Mouse (Mus musculus): Measurements from ENCODE around the gene Acap1. TPM values are rescaled to one million over a fixed set of nuclear protein-coding genes. Genes with fewer than 3 reads are reported as not detected.

The Acap1 gene
- polyA plus RNA-seq, 1 experiment from 2014 or later: 1.6 TPM

- H3K36me3 ChIP-seq: peaks cover 17% of the 10 kb centered on the region
- H3K9me3 ChIP-seq: no peaks in the 10 kb centered on the region
- H3K4me2 ChIP-seq: peak overlapping the region; percentile 83
- peak overlapping the region; percentile 97; the same call in 1 of the 2 replicates for H3K27ac ChIP-seq
- no peak for ATAC-seq (ENCODE audit: insufficient number of reproducible peaks, insufficient read depth, low FRiP score, low TSS enrichment, low read depth)
- no peaks in the 10 kb centered on the region for H3K27me3 ChIP-seq
- H3K9ac ChIP-seq: peak overlapping the region; percentile 96
- peak overlapping the region; percentile 78 for H3K4me3 ChIP-seq
- 21% methylated on average over 4 of the region's 4 CpGs for WGBS
- peaks cover 28% of the 10 kb centered on the region for H3K4me1 ChIP-seq
Measured at GRCm38 (mm10) chr11:69899870-69900269, 4.5 kb upstream of the Acap1 start.

GRCm38 (mm10) chr11:69894671-69895070 lies 668 bp downstream of the Acap1 start:
- no peak overlapping the region for H3K9ac ChIP-seq
- H3K27ac ChIP-seq: no peak overlapping the region
- no peak for ATAC-seq (ENCODE audit: insufficient number of reproducible peaks, insufficient read depth, low FRiP score, low TSS enrichment, low read depth)
- H3K4me3 ChIP-seq: no peak overlapping the region
- no peaks in the 10 kb centered on the region for H3K27me3 ChIP-seq
- no peaks in the 10 kb centered on the region for H3K9me3 ChIP-seq
- no peak overlapping the region for H3K4me2 ChIP-seq
- H3K36me3 ChIP-seq: no peaks in the 10 kb centered on the region
- WGBS: 62% methylated on average over 5 of the region's 5 CpGs
- H3K4me1 ChIP-seq: peaks cover 12% of the 10 kb centered on the region

GRCm38 (mm10) chr11:69891482-69891881 lies 3.9 kb downstream of the Acap1 start:
- Histone ChIP-seq H3K27ac (no peak overlapping the region), H3K27me3 (no peaks in the 10 kb centered on the region), H3K9me3 (no peaks in the 10 kb centered on the region), H3K4me3 (no peak overlapping the region), H3K4me2 (no peak overlapping the region), H3K4me1 (no peaks in the 10 kb centered on the region; the same call in 1 of the 2 replicates), H3K9ac (no peak overlapping the region), H3K36me3 (no peaks in the 10 kb centered on the region)
- WGBS: 81% methylated on average over 4 of the region's 4 CpGs
- ATAC-seq (ENCODE audit: insufficient number of reproducible peaks, insufficient read depth, low FRiP score, low TSS enrichment, low read depth): no peak

- Histone ChIP-seq H3K27ac (no peak overlapping the region), H3K9ac (no peak overlapping the region), H3K4me1 (no peaks in the 10 kb centered on the region; the same call in none of the 2 replicates), H3K4me3 (no peak overlapping the region), H3K27me3 (no peaks in the 10 kb centered on the region), H3K4me2 (no peak overlapping the region), H3K9me3 (no peaks in the 10 kb centered on the region), H3K36me3 (no peaks in the 10 kb centered on the region)
- ATAC-seq (ENCODE audit: insufficient number of reproducible peaks, insufficient read depth, low FRiP score, low TSS enrichment, low read depth): no peak
- WGBS: 71% methylated on average over 8 of the region's 8 CpGs
Measured at GRCm38 (mm10) chr11:69886907-69887635, 8.3 kb downstream of the Acap1 start.

GRCm38 (mm10) chr11:69884663-69885062 lies 10.7 kb downstream of the Acap1 start:
- ATAC-seq (ENCODE audit: insufficient number of reproducible peaks, insufficient read depth, low FRiP score, low TSS enrichment, low read depth): no peak
- 76% methylated on average over 8 of the region's 8 CpGs for WGBS
- Histone ChIP-seq H3K4me1 (peaks cover 18% of the 10 kb centered on the region), H3K4me3 (no peak overlapping the region), H3K9ac (no peak overlapping the region), H3K4me2 (no peak overlapping the region), H3K27ac (no peak overlapping the region), H3K27me3 (no peaks in the 10 kb centered on the region), H3K9me3 (no peaks in the 10 kb centered on the region), H3K36me3 (no peaks in the 10 kb centered on the region)

GRCm38 (mm10) chr11:69884240-69884639 lies 11.1 kb downstream of the Acap1 start:
- H3K9me3 ChIP-seq: no peaks in the 10 kb centered on the region
- ATAC-seq (ENCODE audit: insufficient number of reproducible peaks, insufficient read depth, low FRiP score, low TSS enrichment, low read depth): no peak
- H3K9ac ChIP-seq: no peak overlapping the region
- no peaks in the 10 kb centered on the region for H3K27me3 ChIP-seq
- 86% methylated on average over 9 of the region's 9 CpGs for WGBS
- H3K4me3 ChIP-seq: no peak overlapping the region
- H3K4me2 ChIP-seq: no peak overlapping the region
- H3K4me1 ChIP-seq: peaks cover 23% of the 10 kb centered on the region
- no peak overlapping the region for H3K27ac ChIP-seq
- H3K36me3 ChIP-seq: no peaks in the 10 kb centered on the region

GRCm38 (mm10) chr11:69883527-69884151 lies 11.7 kb downstream of the Acap1 start:
- H3K9ac ChIP-seq: no peak overlapping the region
- no peak overlapping the region for H3K4me3 ChIP-seq
- no peaks in the 10 kb centered on the region for H3K27me3 ChIP-seq
- H3K4me2 ChIP-seq: no peak overlapping the region
- no peaks in the 10 kb centered on the region for H3K36me3 ChIP-seq
- 82% methylated on average over 8 of the region's 8 CpGs for WGBS
- no peak overlapping the region for H3K27ac ChIP-seq
- peaks cover 29% of the 10 kb centered on the region for H3K4me1 ChIP-seq
- ATAC-seq (ENCODE audit: insufficient number of reproducible peaks, insufficient read depth, low FRiP score, low TSS enrichment, low read depth): no peak
- no peaks in the 10 kb centered on the region for H3K9me3 ChIP-seq

- H3K4me3 ChIP-seq: no peak overlapping the region
- no peak overlapping the region for H3K4me2 ChIP-seq
- peaks cover 33% of the 10 kb centered on the region for H3K4me1 ChIP-seq
- no peak overlapping the region for H3K9ac ChIP-seq
- ATAC-seq (ENCODE audit: insufficient number of reproducible peaks, insufficient read depth, low FRiP score, low TSS enrichment, low read depth): no peak
- WGBS: 64% methylated on average over 4 of the region's 4 CpGs
- no peaks in the 10 kb centered on the region for H3K27me3 ChIP-seq
- H3K9me3 ChIP-seq: no peaks in the 10 kb centered on the region
- no peaks in the 10 kb centered on the region for H3K36me3 ChIP-seq
- no peak overlapping the region for H3K27ac ChIP-seq
Measured at GRCm38 (mm10) chr11:69883066-69883465, 12.3 kb downstream of the Acap1 start.

GRCm38 (mm10) chr11:69881787-69882670 lies 13.3 kb downstream of the Acap1 start:
- Histone ChIP-seq H3K27ac (peak overlapping the region; percentile 93), H3K9me3 (no peaks in the 10 kb centered on the region), H3K9ac (peak overlapping the region; percentile 77), H3K4me3 (peak overlapping the region; percentile 56), H3K4me1 (peaks cover 43% of the 10 kb centered on the region), H3K36me3 (no peaks in the 10 kb centered on the region), H3K27me3 (no peaks in the 10 kb centered on the region), H3K4me2 (peak overlapping the region; percentile 88)
- no peak for ATAC-seq (ENCODE audit: insufficient number of reproducible peaks, insufficient read depth, low FRiP score, low TSS enrichment, low read depth)
- 57% methylated on average over 21 of the region's 21 CpGs for WGBS

- peak within 1 kb of the TSS; percentile 77 for H3K9ac ChIP-seq
- WGBS: under 1% methylated on average over 46 of the region's 46 CpGs
- H3K27me3 ChIP-seq: no peaks in the 10 kb centered on the region
Measured at GRCm38 (mm10) chr11:69880853-69881603, 14.3 kb downstream of the Acap1 start, which contains the start of gene Kctd11. TSS of gene Kctd11 (minus strand) at chr11:69881406.

GRCm38 (mm10) chr11:69880506-69880852 lies 14.9 kb downstream of the Acap1 start:
- WGBS: under 1% methylated on average over 18 of the region's 18 CpGs
- peak overlapping the region; percentile 88 for H3K4me2 ChIP-seq
- no peaks in the 10 kb centered on the region for H3K36me3 ChIP-seq
- H3K9ac ChIP-seq: peak overlapping the region; percentile 77
- H3K27me3 ChIP-seq: no peaks in the 10 kb centered on the region
- peak overlapping the region; percentile 93 for H3K27ac ChIP-seq
- peak overlapping the region; percentile 56 for H3K4me3 ChIP-seq
- H3K9me3 ChIP-seq: no peaks in the 10 kb centered on the region
- H3K4me1 ChIP-seq: peaks cover 58% of the 10 kb centered on the region
- ATAC-seq (ENCODE audit: insufficient number of reproducible peaks, insufficient read depth, low FRiP score, low TSS enrichment, low read depth): 0 out of 2 replicates have a peak, but pooled peaks have one; percentile 0

More at GRCm38 (mm10) chr11:69880853-69881603, 14.3 kb downstream of the Acap1 start, which contains the start of gene Kctd11:
- Histone ChIP-seq H3K27ac (peak within 1 kb of the TSS; percentile 93), H3K4me2 (peak within 1 kb of the TSS; percentile 88), H3K4me1 (peaks cover 53% of the 10 kb centered on the region), H3K9me3 (no peaks in the 10 kb centered on the region), H3K4me3 (peak within 1 kb of the TSS; percentile 56), H3K36me3 (no peaks in the 10 kb centered on the region)
- ATAC-seq (ENCODE audit: insufficient number of reproducible peaks, insufficient read depth, low FRiP score, low TSS enrichment, low read depth): peak; percentile 61

Measured in embryonic facial prominence, embryonic 13.5 days (tissue).